Mouse (Mus musculus): ENCODE results near the gene AW146154.
A peak's percentile ranks its signal among the peaks of the same experiment; 100 is the strongest.

DNA sequence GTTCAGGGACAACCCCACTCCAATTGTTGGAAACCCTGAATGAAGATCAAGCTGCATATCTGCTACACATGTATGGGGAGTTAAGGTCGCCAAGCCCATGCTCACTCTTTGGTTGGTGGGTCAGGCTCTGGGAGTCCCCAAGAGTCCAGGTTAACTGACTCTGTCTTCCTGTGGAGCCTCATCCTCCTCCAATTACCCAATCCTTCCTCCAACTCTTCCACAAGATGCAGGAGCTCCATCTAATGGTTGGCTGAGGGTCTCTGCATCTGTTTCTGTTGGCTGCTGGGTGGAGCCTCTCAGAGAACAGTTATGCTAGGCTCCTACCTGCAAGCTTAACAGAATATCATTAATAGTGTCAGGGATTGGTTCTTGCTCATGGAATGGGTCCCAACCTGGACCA lies 2.7 kb upstream of the AW146154 start:
- TF ChIP-seq CTCF (conservative IDR thresholded peaks at IDR 0.05; ENCODE audit: low read length): peak; percentile 27
- no peak for TF ChIP-seq NANOG (IDR thresholded peaks at IDR 0.05; ENCODE audit: borderline replicate concordance, low read length)
